Mouse (Mus musculus): ENCODE data around the gene Auh. TPM values are rescaled to one million over a fixed set of nuclear protein-coding genes. Genes with fewer than 3 reads are reported as not detected.
A peak's percentile ranks its signal among the peaks of the same experiment; 100 is the strongest.

The Auh gene
- polyA plus RNA-seq, 1 experiment, result 88.6 TPM

GRCm38 (mm10) chr13:52899664-52900063, 29.8 kb downstream of the Auh start:
- 86% methylated on average over 5 of the region's 5 CpGs for WGBS
- H3K4me3 ChIP-seq (ENCODE audit: insufficient read depth, low read depth, low read length), result no peak overlapping the region

GRCm38 (mm10) chr13:52897806-52898205, 31.7 kb downstream of the Auh start:
- WGBS, result 42% methylated on average over 6 of the region's 6 CpGs
- Histone ChIP-seq H3K4me3 (ENCODE audit: insufficient read depth, low read depth, low read length) (no peak overlapping the region), H3K27me3 (replicated peaks; ENCODE audit: control insufficient read depth, insufficient read depth, low read length) (no peaks in the 10 kb centered on the region), H3K4me1 (ENCODE audit: control insufficient read depth, insufficient read depth, low read length) (peaks cover 9% of the 10 kb centered on the region), H3K36me3 (ENCODE audit: control insufficient read depth, insufficient read depth, low read length) (no peaks in the 10 kb centered on the region), H3K27ac (ENCODE audit: insufficient read depth, low read depth, low read length) (no peak overlapping the region)
- DNase-seq, result no peak
- TF ChIP-seq CTCF (conservative IDR thresholded peaks at IDR 0.05; ENCODE audit: insufficient read depth, insufficient read length, low read depth, low read length) (no peak), POLR2A (IDR thresholded peaks at IDR 0.05; ENCODE audit: low read depth, low read length) (no peak)

More at GRCm38 (mm10) chr13:52899664-52900063, 29.8 kb downstream of the Auh start:
- TF ChIP-seq POLR2A (IDR thresholded peaks at IDR 0.05; ENCODE audit: low read depth, low read length) (no peak), CTCF (conservative IDR thresholded peaks at IDR 0.05; ENCODE audit: insufficient read depth, insufficient read length, low read depth, low read length) (no peak)
- H3K27me3 ChIP-seq (replicated peaks; ENCODE audit: control insufficient read depth, insufficient read depth, low read length), result no peaks in the 10 kb centered on the region
- H3K27ac ChIP-seq (ENCODE audit: insufficient read depth, low read depth, low read length), result no peak overlapping the region
- 0 out of 2 replicates have a peak, but pooled peaks cover 3% of the 10 kb centered on the region for H3K4me1 ChIP-seq (ENCODE audit: control insufficient read depth, insufficient read depth, low read length)
- no peak for DNase-seq
- H3K36me3 ChIP-seq (ENCODE audit: control insufficient read depth, insufficient read depth, low read length), result no peaks in the 10 kb centered on the region

GRCm38 (mm10) chr13:52892791-52893190, 36.7 kb downstream of the Auh start:
- DNase-seq, result peak; percentile 80
- Histone ChIP-seq H3K4me3 (ENCODE audit: insufficient read depth, low read depth, low read length) (no peak overlapping the region), H3K4me1 (ENCODE audit: control insufficient read depth, insufficient read depth, low read length) (peaks cover 18% of the 10 kb centered on the region), H3K36me3 (ENCODE audit: control insufficient read depth, insufficient read depth, low read length) (no peaks in the 10 kb centered on the region), H3K27ac (ENCODE audit: insufficient read depth, low read depth, low read length) (no peak overlapping the region), H3K27me3 (replicated peaks; ENCODE audit: control insufficient read depth, insufficient read depth, low read length) (no peaks in the 10 kb centered on the region)
- 83% methylated on average over 1 of the region's 1 CpGs for WGBS
- TF ChIP-seq POLR2A (IDR thresholded peaks at IDR 0.05; ENCODE audit: low read depth, low read length) (no peak), CTCF (conservative IDR thresholded peaks at IDR 0.05; ENCODE audit: insufficient read depth, insufficient read length, low read depth, low read length) (no peak)

DNA sequence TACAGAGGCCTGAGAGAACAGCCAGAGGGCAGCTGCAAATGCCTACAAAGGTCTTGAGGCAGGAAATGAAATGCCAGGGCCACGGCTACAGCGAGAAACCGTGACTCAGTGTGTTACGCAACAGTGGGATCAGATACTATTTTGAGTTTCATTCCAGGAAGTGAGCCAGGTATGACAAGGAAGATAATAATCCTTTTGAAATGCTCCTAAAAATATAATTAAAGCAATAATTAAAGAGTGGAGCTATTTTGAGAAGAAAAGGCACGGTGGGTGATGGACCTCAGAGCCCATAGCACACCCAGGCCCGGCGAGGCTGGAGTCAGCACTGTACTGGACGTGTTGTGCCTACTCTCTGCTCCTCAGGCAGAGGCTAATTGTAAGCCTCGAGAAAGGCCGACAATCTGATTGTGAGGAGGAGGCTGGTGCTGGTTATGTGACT, 37.4 kb downstream of the Auh start:
- H3K36me3 ChIP-seq (ENCODE audit: control insufficient read depth, insufficient read depth, low read length), result no peaks in the 10 kb centered on the region
- 8% methylated on average over 10 of the region's 10 CpGs for WGBS
- DNase-seq, result peak; percentile 84
- TF ChIP-seq POLR2A (IDR thresholded peaks at IDR 0.05; ENCODE audit: low read depth, low read length) (no peak), CTCF (conservative IDR thresholded peaks at IDR 0.05; ENCODE audit: insufficient read depth, insufficient read length, low read depth, low read length) (peak; percentile 8; the same call in 1 of the 2 replicates)
- no peaks in the 10 kb centered on the region for H3K27me3 ChIP-seq (replicated peaks; ENCODE audit: control insufficient read depth, insufficient read depth, low read length)
- H3K4me1 ChIP-seq (ENCODE audit: control insufficient read depth, insufficient read depth, low read length), result peaks cover 18% of the 10 kb centered on the region
- no peak overlapping the region for H3K4me3 ChIP-seq (ENCODE audit: insufficient read depth, low read depth, low read length)
- peak overlapping the region; percentile 40 for H3K27ac ChIP-seq (ENCODE audit: insufficient read depth, low read depth, low read length)

- peak; percentile 61 for DNase-seq
- H3K4me3 ChIP-seq (ENCODE audit: insufficient read depth, low read depth, low read length), result no peak overlapping the region
- H3K4me1 ChIP-seq (ENCODE audit: control insufficient read depth, insufficient read depth, low read length), result peaks cover 18% of the 10 kb centered on the region
- TF ChIP-seq CTCF (conservative IDR thresholded peaks at IDR 0.05; ENCODE audit: insufficient read depth, insufficient read length, low read depth, low read length) (no peak), POLR2A (IDR thresholded peaks at IDR 0.05; ENCODE audit: low read depth, low read length) (no peak)
- H3K27me3 ChIP-seq (replicated peaks; ENCODE audit: control insufficient read depth, insufficient read depth, low read length), result no peaks in the 10 kb centered on the region
- 51% methylated on average over 9 of the region's 9 CpGs for WGBS
- H3K27ac ChIP-seq (ENCODE audit: insufficient read depth, low read depth, low read length), result no peak overlapping the region
- H3K36me3 ChIP-seq (ENCODE audit: control insufficient read depth, insufficient read depth, low read length), result no peaks in the 10 kb centered on the region
Measured at GRCm38 (mm10) chr13:52890313-52890712, 39.2 kb downstream of the Auh start.

GRCm38 (mm10) chr13:52886779-52887178, 42.7 kb downstream of the Auh start:
- peaks cover 5% of the 10 kb centered on the region; the same call in 1 of the 2 replicates for H3K4me1 ChIP-seq (ENCODE audit: control insufficient read depth, insufficient read depth, low read length)
- 80% methylated on average over 7 of the region's 7 CpGs for WGBS
- H3K27ac ChIP-seq (ENCODE audit: insufficient read depth, low read depth, low read length), result no peak overlapping the region
- no peak overlapping the region for H3K4me3 ChIP-seq (ENCODE audit: insufficient read depth, low read depth, low read length)
- DNase-seq, result no peak
- no peaks in the 10 kb centered on the region for H3K27me3 ChIP-seq (replicated peaks; ENCODE audit: control insufficient read depth, insufficient read depth, low read length)
- TF ChIP-seq POLR2A (IDR thresholded peaks at IDR 0.05; ENCODE audit: low read depth, low read length) (no peak), CTCF (conservative IDR thresholded peaks at IDR 0.05; ENCODE audit: insufficient read depth, insufficient read length, low read depth, low read length) (no peak)
- no peaks in the 10 kb centered on the region for H3K36me3 ChIP-seq (ENCODE audit: control insufficient read depth, insufficient read depth, low read length)

DNA sequence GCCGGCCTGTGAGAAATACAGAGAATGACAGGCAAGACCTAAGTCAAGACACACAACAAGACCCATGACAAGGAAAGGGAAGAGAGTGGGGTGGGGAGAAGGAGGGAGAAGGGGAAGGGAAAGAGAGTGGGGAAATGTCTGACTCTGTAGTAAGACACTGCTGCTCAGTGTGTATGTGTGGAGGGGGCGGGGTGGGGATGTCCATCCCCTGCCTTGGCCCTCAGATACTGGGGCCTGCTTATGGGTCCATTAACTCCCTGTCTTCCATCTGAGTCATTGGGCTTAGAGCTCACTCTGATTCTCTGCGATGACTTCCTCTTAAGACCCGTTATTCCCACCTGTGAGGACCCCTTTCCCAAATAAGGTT, 45.5 kb downstream of the Auh start:
- H3K36me3 ChIP-seq (ENCODE audit: control insufficient read depth, insufficient read depth, low read length), result no peaks in the 10 kb centered on the region
- H3K27me3 ChIP-seq (replicated peaks; ENCODE audit: control insufficient read depth, insufficient read depth, low read length), result no peaks in the 10 kb centered on the region
- no peak overlapping the region for H3K4me3 ChIP-seq (ENCODE audit: insufficient read depth, low read depth, low read length)
- TF ChIP-seq CTCF (conservative IDR thresholded peaks at IDR 0.05; ENCODE audit: insufficient read depth, insufficient read length, low read depth, low read length), result no peak
- TF ChIP-seq POLR2A (IDR thresholded peaks at IDR 0.05; ENCODE audit: low read depth, low read length), result no peak
- 72% methylated on average over 4 of the region's 4 CpGs for WGBS
- DNase-seq, result no peak
- no peaks in the 10 kb centered on the region for H3K4me1 ChIP-seq (ENCODE audit: control insufficient read depth, insufficient read depth, low read length)
- H3K27ac ChIP-seq (ENCODE audit: insufficient read depth, low read depth, low read length), result no peak overlapping the region
